Mouse (Mus musculus) liver, embryonic 11.5 days (tissue): Measurements from ENCODE around the gene Iqcm. TPM values are rescaled to one million over a fixed set of nuclear protein-coding genes. Genes with fewer than 3 reads are reported as not detected.
"Not testable (repeated sequence)": the region's sequence is repeated elsewhere in the genome, so short reads cannot be mapped to it uniquely, and the experiment has no call there.

Experiments
- ATAC-seq: fragments of 200-750 bp; cut with Nextera tagmentation; replicated peaks from 2 replicates; pipeline ENCODE4 v1.8.0; 2017; ENCODE audit warnings: moderate number of reproducible peaks, mild to moderate bottlenecking, moderate TSS enrichment, moderate library complexity; ENCODE audit not compliant: low FRiP score
- DNase-seq: peaks from one replicate; pipeline ENCODE4 v3.0.0-alpha.2; 2017; ENCODE audit warnings: low spot score
- H3K27ac ChIP-seq: fragments of 300-500 bp; sonication (generic); 2 replicates; pipeline ENCODE4 v1.5.1; 2014; ENCODE audit warnings: mild to moderate bottlenecking, low read depth, low read length, control low read depth
- H3K27me3 ChIP-seq: fragments of 300-500 bp; sonication (generic); replicated peaks from 2 replicates; pipeline ENCODE4 v1.6.1; 2014; ENCODE audit warnings: low read length, mixed read lengths; ENCODE audit not compliant: control insufficient read depth, insufficient read depth
- H3K36me3 ChIP-seq: fragments of 300-500 bp; sonication (generic); 2 replicates; pipeline ENCODE4 v1.6.1; 2014; ENCODE audit warnings: mild to moderate bottlenecking, low read length, moderate library complexity, mixed read lengths; ENCODE audit not compliant: control insufficient read depth, insufficient read depth
- H3K4me1 ChIP-seq: fragments of 300-500 bp; sonication (generic); replicated peaks from 2 replicates; pipeline ENCODE4 v1.6.1; 2014; ENCODE audit warnings: low read length, mixed read lengths; ENCODE audit not compliant: control insufficient read depth, insufficient read depth
- H3K4me2 ChIP-seq: fragments of 300-500 bp; sonication (generic); 2 replicates; pipeline ENCODE4 v1.6.1; 2014; ENCODE audit warnings: mild to moderate bottlenecking, control low read depth, moderate library complexity
- H3K4me3 ChIP-seq: fragments of 300-500 bp; sonication (generic); 2 replicates; pipeline ENCODE4 v1.5.1; 2014; ENCODE audit warnings: low read depth, low read length, control low read depth
- H3K9ac ChIP-seq: fragments of 300-500 bp; sonication (generic); 2 replicates; pipeline ENCODE4 v1.6.1; 2014; ENCODE audit warnings: low read depth, low read length, control low read depth
- H3K9me3 ChIP-seq: fragments of 300-500 bp; sonication (generic); 2 replicates; pipeline ENCODE4 v1.6.1; 2016; ENCODE audit warnings: low read length, inconsistent platforms, mixed read lengths; ENCODE audit not compliant: control insufficient read depth
- WGBS: fragments of 180-500 bp; shearing (Covaris S2); extraction: QIAGEN DNeasy Blood & Tissue Kit; methylation state at CpG from one replicate; pipeline ENCODE4 v1.1.7; 2014; 5-methylcytosine and 5-hydroxymethylcytosine counted together
- polyA plus RNA-seq: library from polyadenylated mRNA; unstranded; fragments of >200 nt; fragmentation: Nextera tagmentation; extraction: Ambion mirVana; gene quantifications from 2 replicates; pipeline ENCODE4 v1.2.1, GENCODE M21; 2014

Iqcm gene
- not detected in 2 replicates for polyA plus RNA-seq

DNA sequence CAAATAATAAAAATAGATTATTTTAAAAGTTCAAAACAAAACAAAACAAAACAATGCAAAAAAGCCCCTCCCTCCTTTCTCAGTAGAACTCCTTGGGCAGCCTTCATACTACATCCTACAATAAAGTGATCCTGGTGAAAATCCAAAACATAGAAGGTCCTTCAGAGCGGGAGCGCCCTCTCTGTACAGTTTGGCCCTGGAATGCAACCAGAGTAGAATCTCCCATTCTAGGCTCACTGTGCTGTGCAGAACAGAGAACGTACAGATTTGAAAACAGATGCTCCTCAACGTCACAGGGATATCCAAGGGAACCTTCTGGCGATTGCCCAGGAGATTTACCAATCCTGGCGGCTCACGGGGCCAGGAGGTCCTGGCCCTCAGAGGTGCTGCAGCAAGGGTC is at the start of gene Iqcm:
Gene Iqcm, plus strand, starts transcription at position 301 of the 400 bp plus-strand sequence.
- Histone ChIP-seq H3K9me3 (no peaks in the 10 kb centered on the region), H3K27me3 (no peaks in the 10 kb centered on the region), H3K9ac (no peak within 1 kb of the TSS), H3K27ac (no peak within 1 kb of the TSS), H3K4me1 (no peaks in the 10 kb centered on the region), H3K4me3 (no peak within 1 kb of the TSS), H3K36me3 (no peaks in the 10 kb centered on the region), H3K4me2 (no peak within 1 kb of the TSS)
- DNase-seq (no peak), ATAC-seq (no peak)
- 86% methylated on average over 7 of the region's 7 CpGs for whole genome bisulfite sequencing

DNA sequence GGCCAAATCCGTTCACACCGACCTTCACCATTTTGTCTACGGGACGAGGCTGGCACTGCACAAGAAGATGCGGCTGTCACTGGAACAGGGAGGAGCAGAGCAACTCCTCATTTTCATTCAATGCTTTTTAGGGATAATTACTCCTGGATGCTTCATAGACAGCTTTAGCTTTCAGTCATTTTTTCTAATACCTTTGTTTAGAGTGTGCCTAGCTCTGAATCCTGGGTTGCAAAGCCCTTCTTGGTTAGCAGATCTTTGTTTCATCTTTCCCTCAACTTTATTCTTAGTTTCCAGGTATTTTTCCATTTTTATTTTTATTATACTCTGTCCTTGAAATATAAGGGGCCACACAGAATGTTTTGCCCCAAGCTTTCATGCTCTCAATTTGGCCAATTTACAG is 42.0 kb upstream of the Iqcm start, which contains the start of gene Gm10358:
Gene Gm10358, minus strand, starts transcription at position 101 of the 400 bp plus-strand sequence.
- 91% methylated on average over 5 of the region's 5 CpGs for WGBS
- Histone ChIP-seq H3K4me3 (no peak within 1 kb of the TSS), H3K9ac (no peak within 1 kb of the TSS), H3K4me2 (no peak within 1 kb of the TSS), H3K4me1 (no peaks in the 10 kb centered on the region), H3K36me3 (no peaks in the 10 kb centered on the region), H3K9me3 (no peaks in the 10 kb centered on the region), H3K27ac (no peak within 1 kb of the TSS), H3K27me3 (no peaks in the 10 kb centered on the region)
- no peak for ATAC-seq
- no peak for DNase-seq

DNA sequence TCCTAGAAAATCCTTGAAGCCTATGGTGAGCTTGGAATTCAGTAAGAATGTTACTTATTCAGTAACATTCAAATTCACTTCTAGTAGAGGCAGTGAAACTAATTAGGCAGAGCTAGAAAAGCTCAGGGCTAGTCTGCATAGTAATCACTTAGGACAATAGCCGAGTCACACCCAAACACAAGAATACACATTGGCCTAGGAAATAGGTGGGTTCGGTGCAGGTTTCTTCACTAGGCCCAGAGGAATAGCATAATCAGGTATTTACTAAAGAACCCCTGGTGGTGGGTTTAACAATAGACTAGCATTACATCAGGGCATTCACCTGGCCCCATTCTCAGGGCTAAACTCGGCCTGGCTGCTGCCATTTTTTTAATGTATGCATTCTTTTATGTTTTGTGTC is 32.8 kb upstream of the Iqcm start:
- not testable (repeated sequence) for H3K4me2 ChIP-seq, H3K9me3 ChIP-seq, H3K9ac ChIP-seq, H3K4me3 ChIP-seq, H3K4me1 ChIP-seq, DNase-seq, H3K27ac ChIP-seq, H3K27me3 ChIP-seq, ATAC-seq, H3K36me3 ChIP-seq
- 80% methylated on average over 3 of the region's 3 CpGs for WGBS

DNA sequence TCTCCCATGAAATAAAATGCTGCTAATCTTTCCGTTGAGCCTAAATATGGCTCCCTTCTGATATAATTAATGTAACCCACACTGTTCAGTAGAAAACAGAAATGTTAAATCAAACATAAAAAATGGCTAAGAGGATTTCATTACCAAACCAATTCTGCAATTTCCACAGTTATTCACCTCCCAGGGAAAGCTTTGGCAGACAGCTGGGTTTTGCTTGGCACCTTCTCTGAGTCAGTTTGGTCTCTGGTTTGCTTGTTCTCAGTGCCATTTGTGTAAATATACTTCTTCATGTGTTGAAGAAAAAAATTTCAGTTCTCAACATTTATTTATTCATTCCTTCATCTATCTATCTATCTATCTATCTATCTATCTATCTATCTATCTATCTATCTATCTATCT is 28.3 kb downstream of the Iqcm start:
- ATAC-seq: no peak

DNA sequence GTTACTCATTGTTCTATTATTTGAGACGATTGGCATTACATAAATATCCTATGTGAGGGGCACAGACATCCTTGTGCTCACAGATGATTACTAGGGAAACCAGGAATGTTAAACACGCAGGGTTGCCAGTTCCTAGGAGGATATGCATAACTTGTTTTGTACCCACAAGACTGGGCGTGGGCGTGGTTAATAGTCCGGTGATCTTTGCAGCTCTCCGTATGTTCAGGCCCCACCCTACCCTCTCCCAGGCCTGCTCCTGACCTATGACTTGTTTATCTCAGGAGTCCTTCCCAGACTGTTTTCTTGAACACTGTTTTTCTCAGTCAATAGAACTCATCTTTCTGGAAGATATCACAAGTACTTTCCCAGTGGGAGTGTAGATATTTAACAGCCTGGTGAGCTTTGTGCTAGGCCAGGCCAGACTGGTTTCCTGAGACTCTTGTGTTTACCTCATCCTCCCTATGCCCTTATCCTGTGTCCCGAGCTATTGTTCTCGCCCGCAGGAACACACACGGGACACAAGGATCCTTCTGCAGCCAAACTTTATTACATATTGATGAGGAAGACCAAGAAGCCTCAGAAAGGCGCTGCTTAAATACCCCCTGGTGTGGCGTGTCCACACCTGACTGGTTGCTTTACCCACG is 40.7 kb downstream of the Iqcm start:
- no peaks in the 10 kb centered on the region for H3K4me1 ChIP-seq
- H3K27me3 ChIP-seq: no peaks in the 10 kb centered on the region
- H3K36me3 ChIP-seq: no peaks in the 10 kb centered on the region
- ATAC-seq (no peak), DNase-seq (no peak)
- no peak overlapping the region for H3K4me2 ChIP-seq
- no peak overlapping the region for H3K9ac ChIP-seq
- no peak overlapping the region for H3K27ac ChIP-seq
- no peak overlapping the region for H3K4me3 ChIP-seq
- H3K9me3 ChIP-seq: no peaks in the 10 kb centered on the region
- WGBS: 76% methylated on average over 13 of the region's 13 CpGs

More for the DNA sequence above, 28.3 kb downstream of the Iqcm start:
- Histone ChIP-seq H3K4me3 (no peak overlapping the region), H3K36me3 (no peaks in the 10 kb centered on the region), H3K27ac (no peak overlapping the region), H3K4me1 (no peaks in the 10 kb centered on the region), H3K9ac (no peak overlapping the region), H3K9me3 (no peaks in the 10 kb centered on the region), H3K27me3 (no peaks in the 10 kb centered on the region), H3K4me2 (no peak overlapping the region)
- DNase-seq: no peak
- 75% methylated on average over 1 of the region's 1 CpGs for WGBS

DNA sequence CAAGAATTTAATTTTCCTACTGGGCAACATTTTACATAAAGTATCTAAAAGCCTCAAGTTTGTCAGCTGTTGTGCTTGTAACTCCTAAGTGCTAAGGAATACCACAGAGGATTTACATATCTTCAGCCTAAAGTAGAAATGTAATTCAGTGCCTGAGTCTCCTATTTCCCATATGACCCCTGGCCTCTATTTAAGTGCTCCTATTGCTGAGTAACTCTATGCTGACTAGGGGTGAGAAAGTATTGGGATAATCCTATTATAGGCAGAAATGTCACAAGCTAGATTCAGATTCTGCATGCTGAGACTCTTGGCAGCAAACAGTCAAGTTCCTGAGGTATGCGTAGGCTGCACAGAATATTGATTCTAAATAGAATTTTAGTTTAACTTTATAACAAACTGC is 60.8 kb downstream of the Iqcm start:
- no peak overlapping the region for H3K4me3 ChIP-seq
- H3K9ac ChIP-seq: no peak overlapping the region
- no peak overlapping the region for H3K27ac ChIP-seq
- H3K27me3 ChIP-seq: no peaks in the 10 kb centered on the region
- WGBS: 74% methylated on average over 1 of the region's 1 CpGs
- no peak for ATAC-seq
- H3K36me3 ChIP-seq: no peaks in the 10 kb centered on the region
- no peaks in the 10 kb centered on the region for H3K4me1 ChIP-seq
- H3K9me3 ChIP-seq: no peaks in the 10 kb centered on the region
- H3K4me2 ChIP-seq: no peak overlapping the region
- no peak for DNase-seq

DNA sequence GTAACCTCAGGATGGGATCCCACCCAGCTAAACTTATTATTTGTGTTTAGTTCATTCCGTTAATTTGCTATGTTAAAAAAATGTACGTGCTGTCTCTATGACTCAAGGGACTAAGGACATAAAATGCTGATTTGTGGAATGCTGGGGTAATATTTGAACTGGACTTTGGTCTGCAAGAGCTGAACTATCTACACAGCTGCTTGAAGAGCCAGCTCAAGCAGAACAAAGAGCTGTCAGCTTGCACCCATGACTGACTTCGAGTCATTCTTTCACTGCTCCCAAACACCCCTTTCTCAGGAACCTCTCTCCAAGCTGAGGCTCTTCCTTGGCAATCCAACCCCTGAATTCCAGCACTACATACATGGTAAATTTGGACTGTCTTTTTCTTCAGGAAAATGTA is 65.3 kb downstream of the Iqcm start:
- Histone ChIP-seq H3K27ac (no peak overlapping the region), H3K27me3 (no peaks in the 10 kb centered on the region), H3K9me3 (no peaks in the 10 kb centered on the region), H3K4me1 (no peaks in the 10 kb centered on the region), H3K36me3 (no peaks in the 10 kb centered on the region), H3K9ac (no peak overlapping the region), H3K4me2 (no peak overlapping the region), H3K4me3 (no peak overlapping the region)
- DNase-seq (no peak), ATAC-seq (no peak)
- 82% methylated on average over 3 of the region's 3 CpGs for WGBS

DNA sequence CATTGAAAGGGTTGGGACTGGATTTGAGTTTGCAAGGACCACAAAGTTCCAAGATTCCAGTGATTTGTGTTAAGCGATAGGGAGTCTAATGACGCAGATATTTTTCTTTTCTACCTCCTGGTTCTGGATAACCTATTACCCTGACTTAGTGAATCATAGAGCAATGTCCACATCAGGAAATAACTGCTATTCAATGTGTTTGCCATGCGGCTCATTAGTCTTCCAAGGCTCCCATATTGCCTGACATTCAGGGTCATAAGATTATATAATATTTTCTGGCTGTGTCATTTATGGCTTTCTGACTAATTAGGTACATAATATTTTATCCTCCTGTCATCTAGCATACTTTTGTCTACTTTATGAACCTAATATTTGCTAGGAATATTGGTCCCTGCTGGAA is 100.8 kb downstream of the Iqcm start:
- H3K27me3 ChIP-seq: no peaks in the 10 kb centered on the region
- H3K9me3 ChIP-seq: no peaks in the 10 kb centered on the region
- ATAC-seq: no peak
- H3K9ac ChIP-seq: no peak overlapping the region
- no peak overlapping the region for H3K27ac ChIP-seq
- H3K36me3 ChIP-seq: no peaks in the 10 kb centered on the region
- 82% methylated on average over 3 of the region's 3 CpGs for WGBS
- no peak overlapping the region for H3K4me3 ChIP-seq
- no peak overlapping the region for H3K4me2 ChIP-seq
- no peak for DNase-seq
- H3K4me1 ChIP-seq: no peaks in the 10 kb centered on the region

DNA sequence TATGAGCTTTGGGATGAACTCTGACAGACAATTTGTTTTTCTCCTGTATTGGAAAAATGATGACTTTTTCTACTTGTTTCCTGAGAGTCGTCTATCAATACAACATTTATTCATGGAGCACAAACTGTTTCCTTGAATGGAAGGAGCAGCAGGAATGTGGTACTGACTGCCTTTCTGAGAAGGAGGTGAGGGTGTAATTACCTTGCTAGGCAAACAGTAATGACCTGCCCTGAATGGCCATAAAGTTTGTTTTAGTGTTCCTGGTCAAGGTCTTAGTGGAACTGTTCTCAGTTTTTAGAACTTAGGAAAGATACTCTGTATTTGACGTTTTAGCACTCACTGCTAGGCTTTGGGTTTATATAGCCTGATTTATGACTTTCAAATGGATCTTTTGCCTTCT is 147.8 kb downstream of the Iqcm start:
- ATAC-seq: no peak
- Histone ChIP-seq H3K27me3 (no peaks in the 10 kb centered on the region), H3K4me3 (no peak overlapping the region), H3K36me3 (no peaks in the 10 kb centered on the region), H3K9me3 (no peaks in the 10 kb centered on the region), H3K27ac (no peak overlapping the region), H3K9ac (no peak overlapping the region), H3K4me2 (no peak overlapping the region), H3K4me1 (no peaks in the 10 kb centered on the region)
- no peak for DNase-seq
- 66% methylated on average over 2 of the region's 2 CpGs for WGBS
